Mouse (Mus musculus) lung, adult 2 months (tissue): Measurements from ENCODE around the gene Cda.

ENCODE experiments used
- CTCF ChIP-seq: fragments of 200-500 bp; IDR thresholded peaks from 2 replicates; pipeline ENCODE4 v1.5.1; 2011; ENCODE audit warnings: mild to moderate bottlenecking, low read length, control low read depth; ENCODE audit not compliant: insufficient read depth
- POLR2A ChIP-seq: fragments of 200-500 bp; IDR thresholded peaks from 2 replicates; pipeline ENCODE4 v1.6.1; 2011; ENCODE audit warnings: low read depth, mild to moderate bottlenecking, control low read depth, low read length, borderline replicate concordance; ENCODE audit errors: extremely low read depth

GRCm38 (mm10) chr4:138323753-138324152 lies 44.0 kb downstream of the Cda start:
- no peak for TF ChIP-seq POLR2A
- TF ChIP-seq CTCF: no peak
